Mouse (Mus musculus): Measurements from ENCODE around the gene Adgrl1.

Adgrl1 gene

DNA sequence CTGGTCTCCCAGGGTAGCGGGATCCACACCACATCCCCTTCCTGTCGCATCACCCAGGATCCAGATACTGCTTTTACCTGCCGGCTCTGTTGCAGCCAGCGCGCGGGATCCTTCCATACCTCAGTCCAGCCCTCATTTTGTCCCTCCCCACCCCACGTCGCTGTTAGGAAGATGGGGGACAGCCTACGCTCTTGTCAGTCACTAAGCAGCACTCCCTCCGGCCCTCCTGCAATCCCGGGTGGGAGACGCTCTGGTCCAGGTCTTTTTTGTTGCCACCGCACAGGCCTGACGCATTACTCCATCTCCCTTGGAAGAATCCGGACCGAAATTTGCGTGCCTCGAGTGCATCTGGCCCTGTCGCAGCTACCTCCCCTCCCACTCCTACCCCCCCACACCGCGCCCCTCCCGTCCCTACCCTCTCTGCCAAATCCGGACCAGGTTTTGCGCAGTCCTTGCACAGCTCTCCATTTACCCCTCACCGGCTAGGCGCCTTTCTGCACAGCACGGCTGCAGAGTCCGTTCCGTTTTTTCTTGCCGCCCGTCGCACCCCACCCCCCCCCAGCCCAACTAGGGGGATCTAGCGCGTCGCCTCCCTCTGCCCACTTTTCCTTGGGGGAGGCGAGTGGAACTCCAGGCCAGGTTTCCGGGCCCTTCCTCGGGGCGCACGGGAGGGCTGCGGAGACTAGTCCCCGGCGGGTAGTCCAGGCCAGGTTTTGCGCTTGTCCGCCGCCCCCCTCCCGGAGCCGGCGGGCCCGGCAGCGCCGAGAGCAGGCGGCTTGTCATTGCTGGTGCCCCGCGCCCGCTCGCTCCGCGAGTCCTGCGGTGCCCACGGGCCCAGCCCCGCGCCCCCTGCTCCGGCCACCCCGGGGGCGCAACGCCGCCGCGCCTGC, at the start of gene Adgrl1:
Adgrl1 (plus strand) TSS at position 743 of the 890 bp plus-strand sequence.
- DNase-seq (ENCODE audit: extremely low read depth, low read depth, low spot score) = peak; percentile 23

DNA sequence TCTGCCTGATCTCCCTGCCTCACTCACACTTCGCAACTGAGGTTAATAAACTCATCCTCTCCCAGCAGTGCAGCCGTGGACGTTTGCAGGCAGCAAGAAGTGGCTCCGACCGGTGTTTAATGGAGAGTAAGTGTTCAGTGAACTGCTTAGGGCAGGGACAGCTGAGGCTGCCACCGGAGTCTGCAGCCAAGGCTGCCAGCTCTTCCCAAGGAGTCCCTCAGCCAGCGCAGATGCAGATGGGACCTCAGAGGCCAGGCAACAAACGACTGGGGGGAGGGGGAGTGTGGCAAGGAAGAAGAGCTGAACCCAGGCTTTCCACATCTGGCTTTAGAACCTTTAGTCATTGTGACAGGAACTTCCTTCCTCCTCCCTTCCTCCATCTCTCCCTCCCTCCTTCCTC, 47.6 kb upstream of the Adgrl1 start:
- DNase-seq (ENCODE audit: extremely low read depth, low read depth, low spot score) = no peak

DNA sequence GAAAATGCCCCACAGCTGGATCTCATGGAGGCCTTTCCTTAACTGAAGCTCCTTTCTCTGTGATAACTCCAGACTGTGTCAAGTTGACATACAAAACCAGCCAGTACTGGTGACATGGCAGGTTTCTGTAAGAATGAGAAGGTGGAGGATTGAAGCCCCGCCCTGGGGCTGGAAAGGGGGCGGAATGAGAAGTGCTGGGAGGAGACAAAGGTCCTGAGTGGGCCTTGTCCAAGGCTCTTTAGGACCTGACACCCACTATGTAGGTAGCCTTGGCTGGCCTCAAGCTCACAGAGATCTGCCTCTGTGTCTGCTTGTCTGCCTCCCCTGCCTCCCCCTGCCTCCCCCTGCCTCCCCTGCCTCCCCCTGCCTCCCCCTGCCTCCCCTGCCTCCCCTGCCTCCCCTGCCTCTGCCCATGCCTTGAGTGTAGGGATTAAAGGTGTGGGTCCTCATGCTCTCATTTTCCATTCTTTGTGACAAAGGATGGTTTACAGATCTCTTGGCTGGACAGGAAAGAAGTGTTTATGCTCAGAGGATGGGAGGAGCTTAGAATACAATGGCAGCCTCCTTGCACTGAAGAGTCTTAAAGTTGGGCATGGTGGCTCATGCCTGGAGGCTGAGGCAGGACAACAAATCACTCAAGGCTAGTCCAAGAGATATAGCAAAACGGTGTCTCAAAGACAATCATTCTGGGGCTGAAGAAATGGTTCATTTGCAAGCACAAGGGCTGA, 46.4 kb upstream of the Adgrl1 start:
- DNase-seq (ENCODE audit: extremely low read depth, low read depth, low spot score) = no peak

DNA sequence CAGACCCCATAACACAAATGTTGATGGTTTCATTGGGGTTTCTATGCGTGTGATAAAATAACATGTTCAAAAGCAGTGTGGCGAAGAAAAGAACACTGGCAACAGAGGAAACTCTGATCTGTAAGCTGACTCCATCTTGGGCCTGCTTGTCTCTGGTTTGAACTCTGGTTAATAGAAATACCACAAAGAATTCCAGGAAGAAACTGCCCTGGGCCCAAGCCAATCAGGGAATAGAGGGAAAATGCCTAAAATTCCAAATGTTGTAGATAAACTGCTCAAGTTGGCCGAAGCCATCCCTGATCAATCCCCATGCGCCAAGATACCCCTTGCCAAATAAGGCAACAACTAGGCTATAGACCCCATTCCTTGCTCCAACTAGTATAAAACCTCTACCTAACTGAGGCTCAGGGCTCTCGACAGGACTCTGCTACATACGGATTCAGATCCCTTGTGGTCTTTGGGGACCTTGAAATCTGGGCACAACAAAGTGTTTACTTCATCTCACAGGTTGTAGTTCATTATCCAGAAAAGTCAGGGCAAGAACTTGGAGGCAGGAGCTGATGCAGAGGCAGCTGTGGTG, 43.3 kb upstream of the Adgrl1 start:
- DNase-seq (ENCODE audit: extremely low read depth, low read depth, low spot score) = no peak

DNA sequence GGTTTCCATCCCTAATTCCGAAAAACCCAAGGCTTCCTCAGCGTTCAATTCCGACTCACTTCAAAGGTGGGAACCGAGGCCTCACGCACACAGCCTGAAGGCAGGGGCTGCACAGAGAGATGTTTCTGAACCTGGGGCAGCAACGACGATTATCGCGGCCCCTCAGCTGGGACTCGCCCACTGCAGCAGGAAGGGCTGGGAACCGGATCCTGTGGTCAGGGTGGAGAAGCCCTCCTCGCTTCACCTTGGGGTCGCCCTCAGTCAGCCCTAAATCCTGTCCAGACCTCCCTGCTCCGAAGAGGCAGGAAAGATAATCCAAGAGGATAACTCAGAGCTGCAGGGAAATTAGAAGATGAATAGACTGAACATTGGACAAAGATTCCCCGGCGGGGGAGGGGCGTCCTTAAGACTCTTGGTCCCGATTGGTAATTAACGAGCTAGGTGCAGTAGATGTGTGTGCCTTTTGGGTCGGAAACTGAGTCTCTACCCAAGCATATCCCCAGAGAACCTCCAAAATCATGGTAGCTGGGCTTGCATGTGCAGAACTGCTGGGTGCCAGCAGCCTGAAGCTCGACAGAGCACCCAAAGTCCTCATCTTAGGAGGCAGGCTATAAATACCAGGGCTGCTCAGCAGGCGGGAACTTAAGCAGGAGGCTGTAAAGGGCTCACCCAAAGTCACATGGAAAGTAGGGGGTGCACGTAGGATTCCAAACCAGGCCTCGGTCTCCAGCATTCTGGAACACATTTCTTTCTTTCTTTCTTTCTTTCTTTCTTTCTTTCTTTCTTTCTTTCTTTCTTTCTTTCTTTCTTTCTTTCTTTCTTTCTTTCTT, 37.3 kb upstream of the Adgrl1 start:
- no peak for DNase-seq (ENCODE audit: extremely low read depth, low read depth, low spot score)

DNA sequence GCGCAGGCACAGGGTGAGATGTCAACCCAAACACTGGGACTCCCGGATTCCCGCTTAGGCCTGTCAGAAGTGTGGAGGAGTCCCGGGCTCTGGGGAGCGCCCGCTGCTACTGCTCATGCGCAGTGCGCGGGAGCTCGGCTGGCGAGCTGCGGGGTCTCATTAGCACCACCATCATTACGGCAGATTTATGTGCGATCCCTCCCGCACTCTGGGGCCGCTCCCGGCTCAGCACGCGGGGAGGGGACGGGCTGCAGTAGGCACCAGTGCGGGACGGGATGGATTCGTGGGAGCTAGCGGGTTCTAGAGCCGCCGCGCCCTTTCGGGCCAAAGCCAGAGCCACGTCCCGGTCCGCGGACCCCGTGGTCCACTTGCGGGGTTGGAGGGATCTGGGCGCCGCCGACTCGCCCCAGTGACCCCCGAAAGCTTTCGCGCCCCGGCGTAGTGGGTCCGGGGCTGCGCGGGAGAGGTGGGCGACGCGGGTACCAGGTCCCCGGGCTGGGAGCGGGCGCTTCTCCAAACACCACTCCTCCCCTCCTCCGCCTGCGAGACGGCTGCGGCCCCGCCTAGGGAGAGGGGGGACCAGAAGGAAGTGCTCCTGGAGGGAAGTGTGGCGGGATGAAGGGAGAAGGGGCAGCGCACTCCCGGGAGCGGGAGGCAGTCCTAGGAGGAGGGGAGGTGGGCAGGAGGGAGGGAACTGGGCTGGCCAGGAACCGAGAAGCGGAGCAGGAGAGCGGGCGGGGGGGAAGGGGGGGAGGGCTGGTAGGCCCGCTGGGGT, 24.8 kb upstream of the Adgrl1 start:
- no peak for DNase-seq (ENCODE audit: extremely low read depth, low read depth, low spot score)

DNA sequence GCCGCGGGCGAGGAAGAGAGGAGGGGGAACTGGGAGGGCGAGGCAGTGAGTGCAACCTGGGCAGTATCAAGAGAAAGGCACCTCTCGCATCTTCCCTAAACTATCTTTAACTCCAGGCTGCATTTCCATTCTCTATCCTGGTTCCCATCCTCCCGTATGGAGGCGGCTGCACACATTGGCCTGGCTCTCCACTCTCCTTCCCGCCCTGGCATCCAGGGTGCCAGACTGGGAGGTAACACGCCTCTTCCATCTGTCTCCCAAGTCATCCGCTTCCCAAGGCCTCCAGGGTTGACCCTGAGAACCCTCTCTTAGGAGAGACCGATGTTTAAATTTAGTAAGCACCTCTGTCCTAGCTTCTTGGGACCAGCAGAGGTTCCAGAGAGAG, 24.3 kb upstream of the Adgrl1 start:
- no peak for DNase-seq (ENCODE audit: extremely low read depth, low read depth, low spot score)

DNA sequence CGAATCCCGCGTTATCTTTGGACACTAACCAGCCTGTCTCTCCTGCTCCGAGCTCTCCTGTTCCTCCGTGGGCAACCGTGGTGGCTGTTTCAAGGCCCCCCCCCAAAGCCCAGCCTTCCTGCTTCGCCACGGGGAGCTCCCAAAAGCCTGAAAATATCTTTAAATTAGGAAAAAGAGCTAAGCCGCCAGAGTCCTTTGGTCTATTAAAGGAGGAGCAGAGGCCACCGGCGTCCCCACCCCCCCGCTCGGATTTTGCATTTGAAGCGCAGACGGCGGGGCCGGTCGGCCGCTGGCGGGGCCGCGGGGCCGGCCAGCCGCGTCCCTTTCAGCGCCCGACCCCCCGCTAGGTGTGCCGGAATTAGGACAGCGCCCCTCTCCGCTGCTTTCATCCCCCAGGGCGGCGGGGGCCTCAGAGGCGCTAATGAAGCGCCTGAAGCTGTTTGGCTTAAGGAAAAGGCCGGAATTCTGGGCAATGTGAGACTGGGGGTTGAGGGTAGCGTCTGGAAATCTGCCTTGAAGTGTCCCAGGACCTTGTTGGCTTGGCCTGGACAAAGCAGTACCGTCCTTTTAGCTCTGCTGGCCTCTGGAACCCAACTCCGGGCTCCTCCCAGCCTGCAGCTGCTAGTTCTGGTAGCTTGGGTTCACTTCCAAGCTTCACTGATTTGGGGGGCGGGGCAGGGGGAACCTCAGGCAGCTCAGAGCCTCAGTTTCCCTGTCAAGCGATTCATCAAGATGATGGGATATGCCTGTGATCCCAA, 23.6 kb upstream of the Adgrl1 start:
- DNase-seq (ENCODE audit: extremely low read depth, low read depth, low spot score) = no peak

DNA sequence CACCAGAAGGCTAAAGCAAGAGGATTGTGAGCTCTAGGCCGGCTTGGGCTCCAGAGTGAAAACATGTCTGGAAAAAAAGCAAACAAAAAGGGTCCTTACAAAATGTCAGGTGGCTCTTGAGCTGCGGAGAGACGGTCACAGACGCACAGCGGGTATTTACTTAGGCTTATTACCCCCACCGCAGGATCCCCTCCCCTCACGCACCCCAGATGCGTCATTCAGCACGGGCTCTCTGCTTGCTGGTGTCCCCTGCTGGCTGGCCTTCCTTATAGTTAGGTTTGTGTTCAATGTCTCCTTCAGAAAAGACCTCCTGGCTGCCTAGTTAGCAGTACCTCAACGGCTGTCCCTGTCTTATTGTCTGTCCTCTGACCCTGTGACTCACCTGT, 23.1 kb upstream of the Adgrl1 start:
- no peak for DNase-seq (ENCODE audit: extremely low read depth, low read depth, low spot score)

DNA sequence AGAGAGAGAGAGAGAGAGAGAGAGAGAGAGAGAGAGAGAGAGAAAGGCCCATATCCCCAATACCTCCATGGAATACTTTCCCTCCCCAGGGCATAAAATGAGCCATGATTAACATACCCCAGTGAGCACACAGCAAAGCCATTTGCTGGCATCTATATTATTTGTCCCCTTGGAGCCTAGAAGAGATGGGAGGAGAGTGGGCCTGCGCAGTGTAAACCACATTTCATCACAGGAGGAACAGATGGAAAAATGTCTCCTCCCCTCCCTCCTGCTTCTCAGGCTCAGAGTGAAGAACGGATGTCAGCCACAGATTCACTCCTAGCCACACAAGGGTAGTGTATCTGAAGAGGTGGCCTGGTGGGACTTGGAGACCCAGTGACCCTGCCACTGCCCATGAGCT, 11.5 kb upstream of the Adgrl1 start:
- no peak for DNase-seq (ENCODE audit: extremely low read depth, low read depth, low spot score)

DNA sequence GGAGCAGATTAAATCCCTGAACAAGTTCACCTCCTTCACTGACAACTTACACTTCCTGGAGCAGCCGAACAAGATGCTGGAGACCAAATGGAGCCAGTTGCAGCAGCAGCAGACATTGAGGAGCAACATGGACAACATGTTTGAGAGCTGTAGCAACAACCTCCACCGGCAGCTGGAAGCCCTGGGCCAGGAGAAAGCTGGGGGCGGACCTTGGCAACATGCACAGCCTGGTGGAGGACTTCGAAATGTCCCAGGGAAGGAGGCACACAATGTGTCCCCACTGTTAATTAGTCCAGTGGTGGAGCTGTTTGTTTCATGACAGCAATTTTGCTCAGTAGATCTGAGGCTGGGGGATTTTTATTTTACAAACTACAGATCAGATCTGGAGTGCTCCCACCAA, 7.8 kb upstream of the Adgrl1 start:
- DNase-seq (ENCODE audit: extremely low read depth, low read depth, low spot score) = no peak

DNA sequence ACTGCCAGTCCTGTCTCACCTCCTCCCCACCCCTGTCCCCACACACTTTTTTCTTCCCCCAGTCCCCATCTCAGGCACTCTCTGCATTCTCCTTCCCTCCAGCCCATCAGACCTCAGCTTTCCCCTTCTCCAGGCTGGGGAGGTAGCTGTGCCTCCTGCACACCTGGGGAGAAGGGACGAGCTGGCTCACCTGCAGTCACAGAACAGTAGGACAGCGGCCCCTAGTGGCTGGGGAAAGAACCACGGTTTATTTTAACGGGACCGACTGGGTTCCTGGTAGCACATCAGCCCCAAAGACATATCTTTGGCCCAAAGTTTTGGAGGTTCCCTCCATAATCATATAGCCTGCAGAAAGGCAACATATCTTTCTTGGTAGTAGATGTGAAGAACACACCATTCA, 6.0 kb upstream of the Adgrl1 start:
- no peak for DNase-seq (ENCODE audit: extremely low read depth, low read depth, low spot score)

DNA sequence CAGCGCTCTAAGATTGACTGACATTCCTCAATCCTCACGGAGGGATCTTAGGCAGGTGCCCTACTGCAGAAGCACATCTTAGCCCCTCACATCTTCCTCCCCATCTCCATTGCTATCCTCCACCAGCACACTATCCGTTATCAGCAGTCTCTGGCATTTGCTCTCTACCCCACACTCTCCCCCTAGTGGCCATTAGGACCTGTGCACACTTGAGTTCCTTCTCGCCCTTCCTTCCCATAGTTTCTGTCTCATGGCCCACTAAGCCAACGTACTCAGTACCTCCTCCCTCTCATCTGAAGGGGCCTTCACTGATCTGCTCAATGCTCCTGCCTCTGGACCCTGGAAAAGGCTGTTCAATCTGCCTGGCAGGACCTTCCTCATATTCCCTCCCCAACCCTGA, 4.0 kb upstream of the Adgrl1 start:
- DNase-seq (ENCODE audit: extremely low read depth, low read depth, low spot score) = no peak

DNA sequence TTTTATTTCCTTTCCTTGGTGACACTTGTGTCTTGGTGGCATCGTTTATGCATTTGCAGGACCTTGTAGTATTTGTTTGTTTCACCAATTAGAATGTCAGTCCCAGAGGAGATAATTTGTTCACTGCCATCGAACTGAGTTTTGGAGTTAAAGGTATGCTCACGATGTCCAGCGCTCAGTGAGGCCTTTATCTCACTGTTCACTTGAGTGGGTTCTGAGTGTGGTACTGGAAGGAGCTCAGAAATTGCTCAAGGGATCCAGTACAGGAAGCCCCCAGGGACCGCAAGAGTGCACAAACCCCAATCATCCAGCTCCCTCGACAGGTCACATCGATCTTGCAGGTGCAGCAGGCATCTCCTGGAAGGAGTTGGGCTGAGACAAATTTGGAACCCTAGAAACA, 3.4 kb upstream of the Adgrl1 start:
- no peak for DNase-seq (ENCODE audit: extremely low read depth, low read depth, low spot score)

DNA sequence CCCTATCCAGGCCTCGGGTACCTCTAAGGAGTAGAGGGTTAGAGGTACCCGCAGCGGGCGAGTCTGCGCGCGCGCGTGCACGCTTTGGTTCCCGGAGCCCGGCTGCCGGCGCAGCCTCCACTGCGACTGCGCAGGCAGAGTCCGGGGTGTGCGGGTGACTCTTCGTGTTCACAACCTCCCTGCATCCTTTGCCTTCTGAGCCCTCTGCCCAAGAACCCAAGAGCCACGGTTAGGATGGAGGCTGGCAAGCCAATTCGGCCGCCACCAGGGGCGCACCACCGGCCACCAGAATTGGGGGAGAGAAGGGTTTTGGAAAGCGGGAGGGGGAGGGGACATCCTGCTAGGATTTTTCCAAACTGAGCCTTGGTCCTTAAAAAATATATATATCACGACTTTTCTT, 2.7 kb upstream of the Adgrl1 start:
- no peak for DNase-seq (ENCODE audit: extremely low read depth, low read depth, low spot score)

DNA sequence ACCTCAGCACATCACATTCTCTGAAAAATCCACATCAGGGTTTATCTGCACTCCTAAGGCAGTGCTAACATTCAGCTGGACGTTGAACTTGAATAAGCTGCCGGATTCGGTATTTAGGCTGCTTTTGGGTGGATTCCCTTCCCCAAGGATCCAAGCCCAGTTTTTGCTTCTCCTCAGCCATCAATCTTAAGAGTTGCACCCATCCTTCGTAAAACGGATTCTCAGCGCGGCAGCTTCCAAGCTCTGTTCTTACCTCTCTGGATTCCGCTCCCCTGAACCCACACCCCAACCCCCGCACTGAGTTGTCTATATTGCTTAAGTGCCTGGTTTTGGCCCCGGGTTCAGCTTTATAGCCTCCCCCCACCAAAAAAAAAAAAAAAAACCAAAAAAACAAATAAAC, 1.4 kb upstream of the Adgrl1 start:
- DNase-seq (ENCODE audit: extremely low read depth, low read depth, low spot score) = no peak

DNA sequence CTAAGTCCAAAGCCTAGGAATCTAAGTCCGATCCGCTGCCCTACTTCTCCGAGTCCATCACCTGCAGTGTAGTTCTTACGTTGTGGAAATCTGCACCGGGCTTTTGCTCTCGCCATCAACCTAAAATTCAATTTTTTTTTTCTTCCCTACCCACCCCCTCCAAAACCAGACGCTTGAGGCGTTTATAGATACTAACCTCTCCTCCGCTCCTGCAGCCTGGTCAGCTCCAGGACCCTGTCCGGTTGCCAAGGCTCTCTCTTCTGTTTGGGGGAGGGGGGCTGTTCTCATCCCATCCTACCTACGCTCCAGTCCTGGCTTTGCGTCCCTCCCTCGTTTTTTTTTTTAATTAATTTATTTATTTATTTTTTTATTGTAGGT, 931 bp upstream of the Adgrl1 start:
- DNase-seq (ENCODE audit: extremely low read depth, low read depth, low spot score) = no peak

DNA sequence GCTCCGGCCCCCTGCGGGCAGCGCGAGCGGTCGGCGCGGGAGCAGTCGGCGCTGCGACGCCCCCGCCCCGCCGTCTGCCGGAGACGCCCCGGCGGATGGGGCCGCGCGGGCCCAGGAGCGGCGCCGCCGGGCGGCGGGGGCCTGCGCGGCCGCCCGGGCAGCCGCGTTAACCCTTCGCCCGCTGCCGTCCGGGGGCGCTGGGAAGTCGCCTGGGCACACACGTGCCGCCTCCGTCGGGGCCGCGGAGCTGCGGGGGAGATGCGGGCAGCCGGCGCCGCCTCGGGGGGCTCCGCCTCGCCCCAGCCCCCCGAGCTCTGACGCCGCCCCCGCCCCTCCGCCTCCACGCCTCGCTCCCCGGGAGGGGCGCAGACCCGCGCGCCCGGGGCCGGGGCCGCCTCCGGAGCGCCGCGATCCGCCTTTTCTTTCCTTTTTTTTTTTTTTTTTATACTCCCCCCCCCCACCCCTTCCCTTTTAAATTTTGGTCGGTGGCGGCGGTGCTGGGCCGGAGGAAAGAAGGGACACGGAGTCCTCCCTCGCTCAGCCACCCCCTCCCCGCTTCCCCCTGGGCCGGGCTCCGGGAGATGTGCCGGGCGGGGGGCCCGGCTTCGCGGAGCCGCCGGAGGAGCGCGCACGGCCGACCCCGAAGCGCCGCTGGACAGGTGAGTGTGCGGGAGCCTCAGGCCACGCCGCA, 506 bp downstream of the Adgrl1 start:
- DNase-seq (ENCODE audit: extremely low read depth, low read depth, low spot score) = no peak

DNA sequence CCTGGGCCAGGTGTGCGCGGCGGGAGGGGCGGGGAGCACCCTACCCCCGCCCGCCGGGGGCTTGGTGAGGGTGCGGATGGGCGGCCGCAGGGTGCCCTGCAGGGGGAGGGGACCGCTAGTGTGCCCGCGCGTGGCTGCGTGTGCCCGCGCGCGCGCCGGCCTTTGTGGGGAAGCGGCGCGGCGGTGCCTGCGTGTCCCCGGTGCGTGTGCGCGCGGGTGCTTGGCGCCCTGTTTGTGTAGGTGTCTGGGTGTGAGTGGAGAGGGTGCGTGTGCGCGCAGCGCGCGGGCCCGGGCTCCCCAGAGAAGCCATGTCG, 1.0 kb downstream of the Adgrl1 start:
- DNase-seq (ENCODE audit: extremely low read depth, low read depth, low spot score) = no peak
